Mouse (Mus musculus): ENCODE measurements at regions not wholly inside any gene's neighbourhood (a gene's known extent, or its start where the extent isn't known, plus 50 kb on each side); places are given as distances from the start of the nearest gene placed in this dataset.

DNA sequence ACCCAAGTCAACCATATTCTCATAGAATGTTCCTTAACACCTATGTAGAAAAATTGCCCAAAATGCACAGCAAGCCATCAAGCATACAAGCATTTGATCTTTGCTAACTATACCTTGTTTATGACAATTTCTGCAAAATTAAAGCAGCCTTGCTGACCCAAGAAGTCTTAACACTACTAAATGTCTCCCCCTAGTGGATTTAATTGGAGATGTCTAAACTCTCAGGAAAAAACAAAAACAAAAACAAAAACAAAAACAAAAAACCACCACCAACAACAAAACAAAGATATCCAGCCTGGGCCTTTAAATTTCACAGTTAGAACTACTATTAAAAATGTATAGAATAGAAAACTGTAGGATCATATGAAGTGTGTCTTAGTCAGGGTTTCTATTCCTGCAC, 69.8 kb upstream of the Nudt7 start:
- DNase-seq = no peak

DNA sequence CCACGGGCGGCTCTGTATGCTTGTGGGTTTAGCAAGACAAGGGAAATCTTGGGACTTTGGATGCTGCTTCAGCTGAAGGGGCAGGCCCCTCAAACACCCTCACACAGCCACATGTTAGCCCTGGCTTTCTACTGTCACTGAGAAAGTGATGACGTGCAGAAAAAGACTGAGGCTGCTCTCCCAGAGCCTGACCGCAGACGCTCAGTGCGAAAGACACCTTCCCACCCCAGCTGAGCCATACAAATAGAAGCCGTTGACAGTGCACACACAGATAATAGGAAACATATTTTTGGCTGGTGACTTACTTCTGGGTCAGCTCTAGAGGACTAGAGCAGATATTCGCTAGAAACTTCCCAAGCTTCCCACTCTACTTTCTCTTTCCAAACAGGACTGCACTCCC, 61.0 kb upstream of the Nudt7 start:
- DNase-seq = no peak

- DNase-seq = peak; percentile 3
These were observed 59.2 kb upstream of the Nudt7 start for GRCm38 (mm10) chr8:114074122-114074521.

- DNase-seq = no peak
These were observed 56.7 kb upstream of the Nudt7 start for GRCm38 (mm10) chr8:114076701-114077100.

DNA sequence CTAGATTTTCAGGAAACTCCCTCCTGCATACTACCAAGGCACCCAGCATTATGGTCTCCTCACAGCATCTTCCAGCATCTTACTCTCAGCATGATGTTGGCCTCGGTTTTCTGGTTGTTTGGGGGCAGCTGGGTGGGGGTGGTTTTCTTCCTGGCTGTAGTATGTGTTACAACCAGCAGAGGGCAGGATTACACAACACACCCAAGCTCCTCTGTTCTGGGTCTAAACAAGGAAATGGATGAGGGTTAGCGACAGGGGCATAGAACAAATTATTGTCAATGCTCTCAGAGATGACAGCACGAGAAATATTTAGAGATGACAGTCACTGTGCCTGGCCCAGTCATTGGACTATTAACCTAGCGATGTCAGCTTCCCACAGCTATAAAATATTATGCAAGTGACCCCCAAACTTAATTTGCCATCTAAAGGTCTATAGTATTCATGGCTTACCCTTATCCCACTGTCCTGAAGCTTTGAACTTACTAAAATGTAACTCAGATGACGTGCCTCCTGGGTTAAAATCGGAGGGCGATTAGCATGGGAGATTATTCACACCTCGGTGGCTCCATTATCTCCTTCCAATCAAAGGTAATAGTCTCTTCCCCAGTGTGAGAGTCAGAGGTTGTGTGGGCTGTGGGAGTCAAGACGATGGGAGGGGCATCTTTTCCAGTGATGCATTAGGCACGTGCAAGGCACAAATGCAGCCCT, 52.2 kb upstream of the Nudt7 start:
- DNase-seq = peak; percentile 65

- DNase-seq = no peak
These were observed 51.6 kb upstream of the Nudt7 start for GRCm38 (mm10) chr8:114081757-114082059.

All from cerebellum, adult 9-11 months (tissue).